Mouse (Mus musculus) ES-Bruce4 (cell line): ENCODE data around the gene Mfap2.

Experiments
- CTCF ChIP-seq: IDR thresholded peaks from one replicate; pipeline ENCODE4 v1.8.1; 2011; ENCODE audit warnings: low read depth, low read length
- EP300 ChIP-seq: IDR thresholded peaks from 2 replicates; pipeline ENCODE4 v1.6.1; 2011; ENCODE audit warnings: low read depth, low read length; ENCODE audit not compliant: insufficient read depth
- POLR2A ChIP-seq: IDR thresholded peaks from one replicate; pipeline ENCODE4 v1.8.1; 2011; ENCODE audit warnings: low read length; ENCODE audit not compliant: insufficient read depth

DNA sequence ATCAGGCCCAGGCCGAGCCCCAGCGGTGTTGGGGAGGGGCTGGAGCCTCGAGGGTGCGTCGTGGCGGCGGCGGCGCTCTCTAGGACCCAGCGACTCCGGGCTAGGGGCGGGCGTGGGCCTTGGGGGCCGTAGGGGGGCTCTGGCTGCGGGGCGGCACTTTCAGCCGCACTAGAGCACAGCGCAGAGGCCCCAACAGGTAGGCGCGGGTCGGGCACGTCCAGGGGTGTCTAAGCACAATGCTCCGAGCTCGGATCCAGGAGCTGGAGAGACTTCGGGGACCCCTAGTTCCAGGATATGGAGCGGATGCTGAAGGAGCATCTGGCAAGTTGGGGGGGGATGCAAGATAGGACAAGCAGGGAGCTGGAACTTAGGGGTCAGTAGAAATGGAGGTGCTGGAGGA is 308 bp downstream of the Mfap2 start:
- TF ChIP-seq CTCF (no peak), POLR2A (no peak), EP300 (no peak)
